Mouse (Mus musculus): ENCODE data around the gene Mbd3.

DNA sequence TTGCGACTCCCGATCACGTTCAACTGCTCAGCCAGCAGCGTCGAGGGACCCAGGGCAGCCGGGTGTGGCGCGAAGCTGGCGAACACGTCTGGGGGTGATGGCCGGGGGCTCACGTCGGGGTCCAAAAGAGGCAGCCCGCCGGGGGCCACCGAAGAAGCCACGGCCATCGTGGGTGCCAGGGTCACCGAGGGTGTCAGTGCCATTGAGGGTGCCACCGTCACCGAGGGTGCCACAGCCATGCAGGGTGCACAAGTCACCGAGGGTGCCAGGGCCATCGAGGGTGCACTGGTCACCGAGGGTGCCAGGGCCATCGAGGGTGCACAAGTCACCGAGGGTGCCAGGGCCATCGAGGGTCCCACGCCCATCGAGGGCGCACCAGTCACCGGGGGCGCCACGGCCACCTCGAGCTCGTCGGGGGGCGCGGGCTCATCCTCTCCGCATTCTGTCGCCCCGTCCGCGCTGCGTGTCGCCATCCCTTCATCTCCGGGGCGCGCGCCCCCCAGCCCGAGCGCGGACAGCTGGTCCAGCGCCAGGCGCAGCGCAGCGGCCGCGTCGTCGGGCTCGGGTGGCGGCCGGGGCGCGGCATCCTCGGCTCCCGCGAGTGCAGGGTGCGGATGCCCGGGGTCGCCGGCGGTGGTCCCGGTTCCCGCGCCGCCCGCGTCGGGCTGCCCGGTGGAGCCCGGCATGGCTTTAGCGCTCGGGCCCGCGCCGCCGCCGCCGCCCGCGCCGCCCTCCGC lies 12.4 kb downstream of the Mbd3 start:
- TF ChIP-seq CTCF (IDR thresholded peaks at IDR 0.05) (no peak), EP300 (IDR thresholded peaks at IDR 0.05) (no peak)
